Mouse (Mus musculus): ENCODE measurements around the gene Asic2.

DNA sequence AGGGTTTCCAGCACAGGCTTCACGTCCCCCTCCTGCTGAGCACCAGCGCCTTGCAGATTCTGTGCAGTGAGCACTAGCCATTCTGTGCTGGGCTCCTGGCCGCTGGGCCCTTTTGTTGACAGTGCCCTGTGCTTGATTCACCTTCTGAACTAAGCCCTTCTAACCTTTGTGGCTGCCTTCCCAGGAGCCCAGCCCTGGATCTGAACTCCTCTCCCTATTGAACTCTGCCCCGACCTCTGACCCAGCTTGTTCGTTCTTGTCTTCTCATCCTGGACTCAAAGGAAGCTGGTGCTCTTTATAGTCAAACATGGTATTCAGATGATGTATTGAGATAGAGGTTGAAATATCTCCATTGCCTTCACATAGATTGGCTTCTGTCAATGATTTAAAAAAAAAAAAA, 1120.1 kb downstream of the Asic2 start:
- no peak for TF ChIP-seq POLR2A (IDR thresholded peaks at IDR 0.05; ENCODE audit: borderline replicate concordance, extremely low read depth, insufficient read depth, insufficient read length, poor library complexity, severe bottlenecking)
- no peak for TF ChIP-seq CTCF (IDR thresholded peaks at IDR 0.05; ENCODE audit: borderline replicate concordance, extremely low read depth, insufficient read depth, insufficient read length)

Measured in brain, embryonic 14.5 days (tissue).